Mouse (Mus musculus): Measurements from ENCODE around the gene Tbcc. TPM values are rescaled to one million over a fixed set of nuclear protein-coding genes. Genes with fewer than 3 reads are reported as not detected.

Gene Tbcc
- polyA plus RNA-seq, 1 experiment from 2014 or later, result 55.6 TPM

- ATAC-seq, result no peak
- 46% methylated on average over 4 of the region's 4 CpGs for WGBS
- H3K27me3 ChIP-seq (replicated peaks; ENCODE audit: control insufficient read depth, insufficient read depth, low read length), result no peaks in the 10 kb centered on the region
- no peak overlapping the region for H3K9ac ChIP-seq (replicated peaks; ENCODE audit: low read depth, low read length)
- no peak overlapping the region for H3K27ac ChIP-seq (ENCODE audit: low read length)
- no peak overlapping the region for H3K4me3 ChIP-seq (replicated peaks; ENCODE audit: low read length)
- H3K36me3 ChIP-seq (ENCODE audit: control insufficient read depth, insufficient read depth), result no peaks in the 10 kb centered on the region
- no peak overlapping the region for H3K4me2 ChIP-seq (ENCODE audit: low read length)
- H3K9me3 ChIP-seq (ENCODE audit: control insufficient read depth, low read length), result no peaks in the 10 kb centered on the region
- H3K4me1 ChIP-seq (replicated peaks; ENCODE audit: control insufficient read depth, insufficient read depth, low read length), result no peaks in the 10 kb centered on the region
Measured at GRCm38 (mm10) chr17:46918951-46919350, 28.5 kb downstream of the Tbcc start.

GRCm38 (mm10) chr17:46920855-46921254 is 30.4 kb downstream of the Tbcc start:
- Histone ChIP-seq H3K36me3 (ENCODE audit: control insufficient read depth, insufficient read depth) (no peaks in the 10 kb centered on the region), H3K4me3 (replicated peaks; ENCODE audit: low read length) (no peak overlapping the region), H3K27me3 (replicated peaks; ENCODE audit: control insufficient read depth, insufficient read depth, low read length) (no peaks in the 10 kb centered on the region), H3K9me3 (ENCODE audit: control insufficient read depth, low read length) (no peaks in the 10 kb centered on the region), H3K4me2 (ENCODE audit: low read length) (no peak overlapping the region), H3K4me1 (replicated peaks; ENCODE audit: control insufficient read depth, insufficient read depth, low read length) (no peaks in the 10 kb centered on the region), H3K27ac (ENCODE audit: low read length) (no peak overlapping the region), H3K9ac (replicated peaks; ENCODE audit: low read depth, low read length) (no peak overlapping the region)
- ATAC-seq, result no peak
- WGBS, result 60% methylated on average over 6 of the region's 6 CpGs

GRCm38 (mm10) chr17:46926192-46926591 is 35.7 kb downstream of the Tbcc start:
- Histone ChIP-seq H3K36me3 (ENCODE audit: control insufficient read depth, insufficient read depth) (peaks cover 8% of the 10 kb centered on the region), H3K9me3 (ENCODE audit: control insufficient read depth, low read length) (no peaks in the 10 kb centered on the region), H3K27me3 (replicated peaks; ENCODE audit: control insufficient read depth, insufficient read depth, low read length) (no peaks in the 10 kb centered on the region), H3K4me1 (replicated peaks; ENCODE audit: control insufficient read depth, insufficient read depth, low read length) (no peaks in the 10 kb centered on the region), H3K27ac (ENCODE audit: low read length) (no peak overlapping the region), H3K4me3 (replicated peaks; ENCODE audit: low read length) (no peak overlapping the region), H3K9ac (replicated peaks; ENCODE audit: low read depth, low read length) (no peak overlapping the region), H3K4me2 (ENCODE audit: low read length) (no peak overlapping the region)
- WGBS, result 43% methylated on average over 6 of the region's 6 CpGs
- no peak for ATAC-seq

GRCm38 (mm10) chr17:46926941-46927340 is 36.5 kb downstream of the Tbcc start:
- Histone ChIP-seq H3K27ac (ENCODE audit: low read length) (no peak overlapping the region), H3K4me2 (ENCODE audit: low read length) (no peak overlapping the region), H3K9ac (replicated peaks; ENCODE audit: low read depth, low read length) (no peak overlapping the region), H3K36me3 (ENCODE audit: control insufficient read depth, insufficient read depth) (peaks cover 8% of the 10 kb centered on the region), H3K4me1 (replicated peaks; ENCODE audit: control insufficient read depth, insufficient read depth, low read length) (no peaks in the 10 kb centered on the region), H3K27me3 (replicated peaks; ENCODE audit: control insufficient read depth, insufficient read depth, low read length) (no peaks in the 10 kb centered on the region), H3K4me3 (replicated peaks; ENCODE audit: low read length) (no peak overlapping the region), H3K9me3 (ENCODE audit: control insufficient read depth, low read length) (no peaks in the 10 kb centered on the region)
- 84% methylated on average over 3 of the region's 3 CpGs for WGBS
- ATAC-seq, result no peak

GRCm38 (mm10) chr17:46927781-46928180 is 37.3 kb downstream of the Tbcc start:
- no peak overlapping the region for H3K9ac ChIP-seq (replicated peaks; ENCODE audit: low read depth, low read length)
- no peaks in the 10 kb centered on the region for H3K9me3 ChIP-seq (ENCODE audit: control insufficient read depth, low read length)
- no peaks in the 10 kb centered on the region for H3K27me3 ChIP-seq (replicated peaks; ENCODE audit: control insufficient read depth, insufficient read depth, low read length)
- H3K36me3 ChIP-seq (ENCODE audit: control insufficient read depth, insufficient read depth), result peaks cover 14% of the 10 kb centered on the region
- H3K4me3 ChIP-seq (replicated peaks; ENCODE audit: low read length), result no peak overlapping the region
- H3K27ac ChIP-seq (ENCODE audit: low read length), result no peak overlapping the region
- ATAC-seq, result no peak
- WGBS, result 97% methylated on average over 5 of the region's 5 CpGs
- H3K4me2 ChIP-seq (ENCODE audit: low read length), result no peak overlapping the region
- no peaks in the 10 kb centered on the region for H3K4me1 ChIP-seq (replicated peaks; ENCODE audit: control insufficient read depth, insufficient read depth, low read length)

- Histone ChIP-seq H3K9me3 (ENCODE audit: control insufficient read depth, low read length) (no peaks in the 10 kb centered on the region), H3K4me2 (ENCODE audit: low read length) (no peak overlapping the region), H3K27me3 (replicated peaks; ENCODE audit: control insufficient read depth, insufficient read depth, low read length) (no peaks in the 10 kb centered on the region), H3K36me3 (ENCODE audit: control insufficient read depth, insufficient read depth) (peaks cover 27% of the 10 kb centered on the region), H3K4me3 (replicated peaks; ENCODE audit: low read length) (no peak overlapping the region), H3K27ac (ENCODE audit: low read length) (no peak overlapping the region), H3K4me1 (replicated peaks; ENCODE audit: control insufficient read depth, insufficient read depth, low read length) (no peaks in the 10 kb centered on the region), H3K9ac (replicated peaks; ENCODE audit: low read depth, low read length) (no peak overlapping the region)
- 89% methylated on average over 12 of the region's 12 CpGs for WGBS
- no peak for ATAC-seq
Measured at GRCm38 (mm10) chr17:46929277-46929676, 38.8 kb downstream of the Tbcc start.

GRCm38 (mm10) chr17:46929897-46930296 is 39.4 kb downstream of the Tbcc start:
- no peaks in the 10 kb centered on the region for H3K27me3 ChIP-seq (replicated peaks; ENCODE audit: control insufficient read depth, insufficient read depth, low read length)
- H3K4me2 ChIP-seq (ENCODE audit: low read length), result no peak overlapping the region
- no peak overlapping the region for H3K4me3 ChIP-seq (replicated peaks; ENCODE audit: low read length)
- ATAC-seq, result no peak
- 92% methylated on average over 7 of the region's 7 CpGs for WGBS
- no peaks in the 10 kb centered on the region for H3K4me1 ChIP-seq (replicated peaks; ENCODE audit: control insufficient read depth, insufficient read depth, low read length)
- no peaks in the 10 kb centered on the region for H3K9me3 ChIP-seq (ENCODE audit: control insufficient read depth, low read length)
- no peak overlapping the region for H3K27ac ChIP-seq (ENCODE audit: low read length)
- H3K36me3 ChIP-seq (ENCODE audit: control insufficient read depth, insufficient read depth), result peaks cover 29% of the 10 kb centered on the region
- H3K9ac ChIP-seq (replicated peaks; ENCODE audit: low read depth, low read length), result no peak overlapping the region

- peaks cover 41% of the 10 kb centered on the region for H3K36me3 ChIP-seq (ENCODE audit: control insufficient read depth, insufficient read depth)
- no peak for ATAC-seq
- WGBS, result 98% methylated on average over 5 of the region's 5 CpGs
- H3K27ac ChIP-seq (ENCODE audit: low read length), result no peak overlapping the region
- H3K27me3 ChIP-seq (replicated peaks; ENCODE audit: control insufficient read depth, insufficient read depth, low read length), result no peaks in the 10 kb centered on the region
- no peaks in the 10 kb centered on the region for H3K9me3 ChIP-seq (ENCODE audit: control insufficient read depth, low read length)
- no peak overlapping the region for H3K4me3 ChIP-seq (replicated peaks; ENCODE audit: low read length)
- H3K4me2 ChIP-seq (ENCODE audit: low read length), result no peak overlapping the region
- H3K9ac ChIP-seq (replicated peaks; ENCODE audit: low read depth, low read length), result no peak overlapping the region
- H3K4me1 ChIP-seq (replicated peaks; ENCODE audit: control insufficient read depth, insufficient read depth, low read length), result no peaks in the 10 kb centered on the region
Measured at GRCm38 (mm10) chr17:46932961-46933360, 42.5 kb downstream of the Tbcc start.

- Histone ChIP-seq H3K4me2 (ENCODE audit: low read length) (no peak overlapping the region), H3K4me3 (replicated peaks; ENCODE audit: low read length) (no peak overlapping the region), H3K4me1 (replicated peaks; ENCODE audit: control insufficient read depth, insufficient read depth, low read length) (no peaks in the 10 kb centered on the region), H3K27me3 (replicated peaks; ENCODE audit: control insufficient read depth, insufficient read depth, low read length) (no peaks in the 10 kb centered on the region), H3K36me3 (ENCODE audit: control insufficient read depth, insufficient read depth) (peaks cover 43% of the 10 kb centered on the region), H3K27ac (ENCODE audit: low read length) (no peak overlapping the region), H3K9ac (replicated peaks; ENCODE audit: low read depth, low read length) (no peak overlapping the region), H3K9me3 (ENCODE audit: control insufficient read depth, low read length) (no peaks in the 10 kb centered on the region)
- 83% methylated on average over 19 of the region's 19 CpGs for WGBS
- ATAC-seq, result no peak; the same call in 1 of the 2 replicates
Measured at GRCm38 (mm10) chr17:46933557-46934348, 43.3 kb downstream of the Tbcc start.
